Mouse (Mus musculus) central nervous system, embryonic 18 days (tissue): ENCODE results near the gene Krtap9-5. TPM values are rescaled to one million over a fixed set of nuclear protein-coding genes. Genes with fewer than 3 reads are reported as not detected.

Experiments used
- polyA plus RNA-seq: library from polyadenylated mRNA; depleted of rRNA; stranded (reverse); fragments of >200 nt; gene quantifications from 2 replicates; pipeline ENCODE4 v1.2.3, GENCODE M21; 2012; rRNA removed

Gene Krtap9-5
- polyA plus RNA-seq = not detected in 2 replicates

DNA sequence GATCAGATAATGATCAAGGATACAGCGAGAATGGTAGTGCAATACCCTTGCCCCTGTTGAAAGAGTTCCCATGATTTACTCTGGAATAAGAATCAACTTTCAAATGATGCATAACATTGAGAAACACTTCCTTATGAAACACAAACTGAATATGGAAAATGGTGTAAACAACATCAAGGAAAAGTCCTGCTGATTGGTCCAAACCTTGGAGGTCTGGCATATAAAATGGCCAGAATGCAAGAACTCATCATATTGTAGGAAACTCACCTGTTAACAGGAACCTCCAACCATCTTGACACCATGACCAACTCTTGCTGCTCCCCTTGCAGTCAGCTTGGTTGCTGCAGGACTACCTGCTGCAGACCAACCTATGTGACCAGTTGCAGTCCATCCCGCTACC is at the start of gene Krtap9-5:
Gene Krtap9-5 (plus strand): TSS at position 301 of the 400 bp plus-strand sequence.

GRCm38 (mm10) chr11:99907620-99908019 is 40.7 kb upstream of the Krtap9-5 start, which contains the start of gene Krtap31-1:
Gene Krtap31-1, plus strand, starts transcription at chr11:99907920.

GRCm38 (mm10) chr11:99914451-99914850 is 33.8 kb upstream of the Krtap9-5 start, which contains the start of gene Gm11565:
Gene Gm11565, plus strand, starts transcription at chr11:99914751.

DNA sequence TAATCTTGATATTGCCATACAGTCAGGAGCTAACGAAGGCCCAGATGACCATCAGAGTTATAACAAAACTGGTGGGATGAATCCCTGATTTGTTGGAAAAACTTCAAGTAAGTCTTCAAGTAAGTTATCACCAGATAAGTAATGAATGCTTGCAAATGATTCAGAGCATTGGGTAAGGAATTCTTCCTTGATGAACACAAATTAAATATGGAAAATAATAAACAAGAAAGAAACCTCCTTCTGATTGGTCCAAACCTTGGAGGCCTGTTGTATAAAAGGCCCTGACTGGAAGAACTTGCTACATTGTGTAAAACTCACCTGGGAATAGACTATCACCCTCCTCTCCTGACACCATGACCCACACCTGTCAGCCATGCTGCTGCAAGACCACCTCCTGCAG is 12.3 kb upstream of the Krtap9-5 start, which contains the start of gene Krtap31-2:
Gene Krtap31-2 (plus strand): TSS at position 301 of the 400 bp plus-strand sequence.

GRCm38 (mm10) chr11:99978953-99979352 is 30.7 kb downstream of the Krtap9-5 start, which contains the start of gene Krtap29-1:
Gene Krtap29-1, minus strand, starts transcription at chr11:99979053.

GRCm38 (mm10) chr11:99986180-99986647 is 37.9 kb downstream of the Krtap9-5 start, which contains the start of gene Krtap16-1:
Gene Krtap16-1, minus strand, starts transcription at chr11:99986597.

DNA sequence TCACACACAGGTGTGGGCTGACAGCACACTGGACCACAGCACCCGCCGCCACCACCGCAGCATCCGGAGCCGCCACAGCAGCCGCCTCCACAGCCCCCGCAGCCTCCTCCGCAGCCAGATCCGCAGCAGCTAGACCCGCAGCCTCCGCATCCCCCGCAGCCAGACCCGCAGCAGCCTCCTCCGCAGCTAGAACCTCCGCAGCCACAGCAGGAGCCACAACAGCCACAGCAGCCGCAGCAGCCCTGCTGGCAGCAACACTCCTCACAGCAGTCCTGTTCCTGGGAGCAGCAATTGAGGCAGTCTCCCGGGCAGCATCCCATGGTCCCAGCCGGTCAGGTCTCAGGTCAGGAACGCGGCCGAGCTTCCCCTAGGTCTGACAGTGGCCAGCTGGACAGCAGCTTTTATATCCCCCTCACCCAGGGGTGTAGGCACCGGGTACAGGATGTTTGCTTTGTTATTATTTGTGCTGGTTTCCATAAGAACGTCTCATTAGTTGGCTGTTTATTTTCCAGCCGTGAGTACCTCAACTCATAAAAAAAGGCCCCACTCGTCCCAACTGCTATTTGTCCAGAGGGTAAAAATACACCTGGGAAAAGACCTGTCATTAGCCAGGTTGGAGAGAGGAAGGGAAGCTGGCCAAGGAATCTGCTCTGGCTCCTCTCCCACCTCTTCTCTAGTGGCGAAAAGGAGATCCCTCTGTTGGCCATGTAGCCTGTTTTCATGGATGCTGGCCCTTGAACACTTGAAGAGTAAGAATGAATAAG is 45.5 kb downstream of the Krtap9-5 start, which contains the start of gene Krtap17-1:
Gene Krtap17-1 (minus strand): TSS at position 375 of the 764 bp plus-strand sequence.

Other genes with a start within 250 kb of the Krtap9-5 start
- gene Gm14180, start 214.2 kb upstream of the Krtap9-5 start, polyA plus RNA-seq = not detected in 2 replicates
- gene Gm11595, start 175.6 kb upstream of the Krtap9-5 start, polyA plus RNA-seq = not detected in 2 replicates
- not detected in 2 replicates for gene Krtap4-8, start 167.8 kb upstream of the Krtap9-5 start, polyA plus RNA-seq
- gene Krtap4-9, start 163.3 kb upstream of the Krtap9-5 start, polyA plus RNA-seq = not detected in 2 replicates
- gene Gm11596, start 155.0 kb upstream of the Krtap9-5 start, polyA plus RNA-seq = not detected in 2 replicates
- 0.07 TPM in 1 of 2 replicates, not detected in the other for gene Gm11569, start 149.5 kb upstream of the Krtap9-5 start, polyA plus RNA-seq
- not detected in 2 replicates for gene Gm11554, start 144.0 kb upstream of the Krtap9-5 start, polyA plus RNA-seq
- not detected in 2 replicates for gene Krtap4-13, start 138.6 kb upstream of the Krtap9-5 start, polyA plus RNA-seq
- gene Gm11564, start 132.8 kb upstream of the Krtap9-5 start, polyA plus RNA-seq = not detected in 2 replicates
- gene 2300003K06Rik, start 110.4 kb upstream of the Krtap9-5 start, polyA plus RNA-seq = not detected in 2 replicates
- not detected in 2 replicates for gene Krtap4-16, start 96.9 kb upstream of the Krtap9-5 start, polyA plus RNA-seq
- not detected in 2 replicates for gene Gm11568, start 90.6 kb upstream of the Krtap9-5 start, polyA plus RNA-seq
- not detected in 2 replicates for gene Gm11559, start 84.0 kb upstream of the Krtap9-5 start, polyA plus RNA-seq
- gene Krtap9-1, start 75.1 kb upstream of the Krtap9-5 start, polyA plus RNA-seq = not detected in 2 replicates
- gene Gm11567, start 69.3 kb upstream of the Krtap9-5 start, polyA plus RNA-seq = not detected in 2 replicates
- 0.13 TPM in 1 of 2 replicates, not detected in the other for gene Krtap31-1, start 40.6 kb upstream of the Krtap9-5 start, polyA plus RNA-seq
- gene Gm11565, start 33.7 kb upstream of the Krtap9-5 start, polyA plus RNA-seq = not detected in 2 replicates
- gene Krtap31-2, start 12.2 kb upstream of the Krtap9-5 start, polyA plus RNA-seq = not detected in 2 replicates
- not detected in 2 replicates for gene Krtap29-1, start 30.6 kb downstream of the Krtap9-5 start, polyA plus RNA-seq
- not detected in 2 replicates for gene Krtap16-1, start 38.1 kb downstream of the Krtap9-5 start, polyA plus RNA-seq
- gene Krtap17-1, start 45.5 kb downstream of the Krtap9-5 start, polyA plus RNA-seq = 0.52 and 0.53 TPM in 2 replicates
- gene Krt33a, start 67.7 kb downstream of the Krtap9-5 start, polyA plus RNA-seq = 0.04 TPM in 1 of 2 replicates, not detected in the other
- 0.11 TPM in 1 of 2 replicates, not detected in the other for gene Krt33b, start 81.4 kb downstream of the Krtap9-5 start, polyA plus RNA-seq
- not detected in 2 replicates for gene Krt34, start 93.1 kb downstream of the Krtap9-5 start, polyA plus RNA-seq
- gene Krt31, start 102.1 kb downstream of the Krtap9-5 start, polyA plus RNA-seq = not detected in 2 replicates
- gene Krt32, start 139.8 kb downstream of the Krtap9-5 start, polyA plus RNA-seq = 0.08 TPM in 1 of 2 replicates, not detected in the other
- gene Krt35, start 147.8 kb downstream of the Krtap9-5 start, polyA plus RNA-seq = not detected in 2 replicates
- gene Krt36, start 157.2 kb downstream of the Krtap9-5 start, polyA plus RNA-seq = 0.04 TPM in 1 of 2 replicates, not detected in the other
- gene Krt13, start 173.1 kb downstream of the Krtap9-5 start, polyA plus RNA-seq = 0.03 and 5.1 TPM in 2 replicates
- gene Krt15, start 187.5 kb downstream of the Krtap9-5 start, polyA plus RNA-seq = 0.32 and 9.2 TPM in 2 replicates
- gene Krt19, start 200.2 kb downstream of the Krtap9-5 start, polyA plus RNA-seq = 5.8 and 82.5 TPM in 2 replicates
- gene Krt9, start 244.8 kb downstream of the Krtap9-5 start, polyA plus RNA-seq = 0.12 and 0.16 TPM in 2 replicates